Mouse (Mus musculus) mouse embryonic stem cell (cell line): ENCODE measurements around the gene Gnptab.

Experiments
- in situ Hi-C, 2 experiments: fragments of 300-500 bp; cut with MboI; formaldehyde crosslinking; loops; 1 replicate in 1 of 2; 3 replicates in 1 of 2; pipeline ENCODE4 v1.14.3; 2019 to 2020; ENCODE audit warnings: low sequenced_read_pairs in 2 of 2, low pct_unique_long_range_greater_than_20kb in 1 of 2, mixed read lengths in 1 of 2; ENCODE audit not compliant: unreplicated experiment in 1 of 2

The Gnptab gene

DNA sequence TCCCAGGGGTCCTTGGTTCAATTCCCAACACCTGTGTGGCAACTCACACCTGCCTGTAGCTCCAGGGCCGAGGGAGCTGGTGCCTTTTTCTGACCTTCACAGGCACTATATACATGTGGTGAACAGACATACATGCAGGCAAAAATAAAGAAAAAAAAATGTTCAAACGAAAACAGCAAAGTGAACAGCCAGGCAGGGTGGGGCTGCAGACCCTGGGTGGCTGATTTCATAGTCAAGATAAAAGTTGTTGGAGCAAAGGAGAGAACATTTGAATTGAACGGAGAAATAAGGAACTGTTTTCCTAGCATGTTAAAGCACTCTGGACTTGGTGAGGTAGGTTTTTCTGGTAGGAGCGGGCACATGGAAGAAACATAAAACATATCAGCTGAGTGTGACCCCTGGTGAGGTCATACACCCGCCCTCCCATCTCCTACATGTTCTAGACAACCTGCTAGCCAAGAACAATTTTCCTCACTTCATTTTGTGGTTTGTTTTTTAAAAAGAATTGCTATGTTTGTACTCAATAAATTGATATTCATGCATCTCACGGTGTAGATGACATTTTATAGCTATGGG lies 19.8 kb downstream of the Gnptab start:
- in situ Hi-C loops = loop anchor here in 1 of 2 experiments (25.0 kb wide), 1 partner anchor 339 kb away; the partner anchor contains the start of gene Arl1

DNA sequence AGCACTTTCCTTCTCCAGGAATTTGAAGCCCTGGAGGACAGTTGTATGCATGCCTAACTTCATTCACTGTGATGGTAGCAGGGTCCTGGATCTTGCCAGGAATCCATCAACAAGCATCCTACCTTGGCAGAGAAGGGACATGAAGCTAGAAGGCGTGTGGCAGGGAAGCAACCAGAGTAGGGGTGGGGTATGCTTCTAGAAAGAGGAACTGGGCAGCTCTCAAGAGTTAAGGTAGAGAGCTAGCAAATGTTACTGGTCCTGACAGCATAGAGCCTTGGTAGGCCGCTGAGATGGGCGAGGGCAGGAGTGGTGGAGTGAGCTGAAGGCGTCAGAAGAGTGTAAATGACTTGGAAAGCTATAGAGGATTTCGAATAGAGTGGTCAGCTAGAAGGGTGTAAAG lies 20.3 kb downstream of the Gnptab start:
- in situ Hi-C loops = loop anchor here in 1 of 2 experiments (25.0 kb wide), 1 partner anchor 338 kb away; the partner anchor contains the start of gene Arl1

DNA sequence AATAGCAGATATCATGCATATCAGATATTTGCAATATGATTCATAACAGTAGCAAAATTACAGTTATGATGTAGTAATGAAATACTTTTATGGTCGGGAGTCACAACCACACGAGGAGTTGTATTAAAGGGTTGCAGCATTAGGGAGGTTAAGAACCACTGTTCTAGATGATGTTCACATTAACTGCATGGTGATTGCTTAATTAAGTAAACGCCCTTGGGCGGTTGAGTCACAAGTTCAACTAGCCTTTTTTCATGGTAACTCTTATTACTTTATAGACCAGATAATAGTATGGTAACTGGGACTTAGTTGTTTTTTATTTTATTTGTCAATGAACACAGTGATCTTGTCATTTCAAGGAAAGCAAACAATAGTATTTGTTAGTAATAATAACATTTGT lies 24.1 kb downstream of the Gnptab start:
- in situ Hi-C loops = no loop called here

DNA sequence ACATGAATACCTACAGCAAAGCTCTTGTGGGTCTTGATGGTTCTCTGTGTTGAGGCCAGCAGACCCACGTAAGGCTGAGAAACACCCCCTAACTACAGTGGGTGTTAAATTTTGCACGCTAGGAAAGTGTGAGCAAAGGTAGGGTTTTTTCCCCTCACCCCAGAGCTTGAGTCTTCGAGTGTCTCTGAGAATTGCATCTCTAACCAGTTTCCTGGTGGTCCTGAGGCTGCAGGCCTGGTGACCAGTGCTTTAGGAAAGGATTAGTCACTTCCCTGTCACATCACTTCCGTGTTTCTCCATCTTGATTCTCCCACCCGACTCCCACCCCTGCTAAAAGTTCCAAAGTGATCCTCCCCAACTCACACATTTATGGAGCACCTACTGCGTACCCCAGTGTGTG lies 25.3 kb downstream of the Gnptab start:
- in situ Hi-C loops = no loop called here

DNA sequence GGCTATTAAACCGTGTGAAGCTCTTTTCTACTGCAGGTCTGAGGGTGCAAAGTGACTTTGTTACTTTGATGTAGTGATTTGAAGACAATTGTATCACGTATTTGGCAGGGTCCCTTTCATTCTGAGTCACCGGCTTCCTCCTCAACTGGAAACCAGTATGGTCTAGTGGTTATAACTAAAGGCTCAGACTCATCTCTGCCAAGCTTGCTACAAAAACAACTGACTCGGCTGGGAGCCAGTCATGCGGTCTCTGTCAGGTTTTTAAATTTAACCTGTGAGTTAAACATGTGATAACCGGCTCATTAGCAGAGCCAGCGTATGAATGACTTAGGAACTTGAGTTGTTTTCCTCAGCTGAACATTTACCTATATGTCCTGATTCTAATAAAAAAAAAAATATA lies 26.9 kb downstream of the Gnptab start:
- in situ Hi-C loops = no loop called here

DNA sequence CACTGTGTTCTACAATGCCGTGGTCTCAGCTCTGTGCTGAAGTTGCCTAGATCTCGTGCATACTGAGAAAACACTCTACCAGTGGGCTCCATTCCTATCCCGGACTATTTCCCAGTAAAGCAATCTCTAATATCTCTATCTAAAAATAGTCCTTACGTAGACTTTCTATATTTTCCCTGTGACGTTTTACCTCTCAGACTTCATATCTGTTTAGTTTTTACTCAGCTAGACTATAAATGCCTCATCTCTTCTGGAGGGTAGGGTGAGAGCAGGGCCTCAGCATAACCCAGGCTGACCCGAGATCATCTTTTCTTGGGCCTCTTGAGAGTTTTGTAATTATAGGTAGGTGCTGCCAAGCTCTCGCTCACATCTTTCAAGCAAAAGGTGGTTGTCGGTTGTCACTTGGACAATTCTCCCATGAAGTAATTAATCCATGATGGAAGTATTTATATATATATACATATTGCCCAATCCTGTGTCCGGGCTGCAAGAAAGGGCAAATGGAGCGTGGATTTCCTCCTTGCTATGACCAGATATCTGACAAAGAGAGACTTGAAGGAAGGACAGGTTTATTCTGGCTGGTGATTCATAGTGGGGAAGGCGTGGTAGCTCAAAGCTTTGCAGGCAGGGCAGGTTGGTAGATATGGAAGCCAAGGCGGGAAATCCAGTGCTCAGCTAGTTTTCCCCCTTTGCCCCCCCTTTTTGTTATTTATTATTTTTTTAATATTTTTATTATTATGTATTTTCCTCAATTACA lies 29.1 kb downstream of the Gnptab start:
- in situ Hi-C loops = no loop called here

DNA sequence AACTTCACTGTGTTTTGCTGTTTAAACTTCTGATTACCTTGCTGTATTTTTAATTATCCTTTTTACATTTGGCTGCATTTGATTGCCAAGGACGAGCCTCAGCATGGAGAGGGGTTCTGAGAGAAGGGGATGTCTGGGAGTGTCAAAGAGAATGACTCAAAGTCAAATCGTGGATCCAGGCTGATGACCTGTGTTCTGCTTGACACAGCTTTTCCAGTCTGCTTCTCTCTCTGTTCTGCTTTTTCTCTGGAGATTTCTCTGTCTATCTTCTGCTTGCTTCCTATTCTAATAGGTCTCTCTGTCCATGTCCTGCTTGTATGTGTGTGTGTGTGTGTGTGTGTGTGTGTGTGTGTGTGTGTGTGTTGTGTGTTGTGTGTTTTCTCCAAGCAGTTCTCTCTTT lies 30.8 kb downstream of the Gnptab start:
- in situ Hi-C loops = no loop called here

DNA sequence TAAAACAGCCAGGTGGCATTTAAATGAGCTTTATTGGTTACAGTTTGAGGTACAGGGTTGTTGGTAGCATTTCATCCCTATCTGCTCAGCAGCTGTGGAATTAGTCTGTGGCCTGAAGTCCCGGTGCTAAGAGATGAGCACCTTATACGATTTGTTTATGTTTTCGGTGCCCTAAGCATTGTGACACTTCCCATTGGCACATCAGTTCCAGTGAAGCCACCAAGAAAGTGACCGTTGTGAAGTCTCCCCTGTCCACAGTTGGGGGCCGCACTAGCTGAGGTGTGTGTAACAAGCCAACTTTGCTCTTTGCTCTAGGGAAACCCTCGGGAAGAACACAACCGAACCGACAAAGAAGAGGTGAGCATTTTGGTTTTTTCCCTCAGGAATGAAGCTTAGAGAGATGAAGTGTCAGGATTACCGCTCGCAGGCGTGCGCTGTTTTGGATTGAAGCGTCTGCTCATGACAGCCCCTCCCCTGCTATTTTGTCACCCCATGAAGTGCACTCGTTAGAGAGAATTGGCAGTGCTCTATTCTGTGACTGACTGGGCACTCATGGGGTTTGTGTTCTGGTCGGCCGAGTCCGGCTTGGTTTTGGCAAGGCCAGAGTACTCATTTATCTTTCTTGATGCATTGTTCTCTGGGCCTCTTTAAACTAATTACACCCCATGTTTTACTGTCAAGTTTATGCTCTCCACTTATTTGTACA lies 33.5 kb downstream of the Gnptab start:
- in situ Hi-C loops = no loop called here

DNA sequence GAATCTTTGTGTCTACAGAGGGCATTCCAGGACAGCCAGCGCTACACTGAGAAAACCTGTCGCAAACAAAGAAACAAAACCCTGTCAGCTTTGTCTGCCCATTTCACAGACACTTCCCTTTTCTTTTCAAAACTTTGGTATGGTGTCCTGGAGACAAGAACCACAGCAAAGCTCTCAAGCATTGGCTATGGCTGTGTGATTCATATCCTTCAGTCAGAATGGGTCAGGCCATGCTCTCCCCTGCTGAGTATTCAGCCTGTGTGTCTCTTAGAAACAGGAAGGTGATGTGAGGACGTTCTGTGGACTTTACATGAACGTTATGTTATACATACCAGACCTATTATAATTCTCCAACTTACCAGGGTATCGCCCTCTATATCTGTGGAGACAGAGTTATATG lies 38.8 kb downstream of the Gnptab start:
- in situ Hi-C loops = no loop called here

DNA sequence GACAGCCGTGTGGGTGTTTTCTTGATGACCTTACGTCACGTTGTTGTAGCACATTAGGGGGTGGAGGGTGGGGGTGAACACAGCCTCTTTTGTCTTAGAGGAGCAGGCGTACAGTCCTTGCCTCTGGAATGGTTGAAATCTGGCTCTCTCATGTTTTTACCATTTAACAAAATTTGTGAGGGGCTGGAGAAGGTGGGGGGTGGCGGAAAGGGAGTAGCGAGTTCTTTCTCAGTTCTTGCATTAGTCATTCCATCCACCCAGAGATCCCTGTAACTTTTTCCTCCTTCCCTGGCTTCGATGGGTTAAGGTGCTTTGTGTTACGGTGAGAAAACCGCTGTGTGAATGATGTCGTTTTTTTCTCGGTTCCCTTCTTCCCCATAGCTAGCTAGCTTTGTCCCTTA lies 41.2 kb downstream of the Gnptab start:
- in situ Hi-C loops = no loop called here

DNA sequence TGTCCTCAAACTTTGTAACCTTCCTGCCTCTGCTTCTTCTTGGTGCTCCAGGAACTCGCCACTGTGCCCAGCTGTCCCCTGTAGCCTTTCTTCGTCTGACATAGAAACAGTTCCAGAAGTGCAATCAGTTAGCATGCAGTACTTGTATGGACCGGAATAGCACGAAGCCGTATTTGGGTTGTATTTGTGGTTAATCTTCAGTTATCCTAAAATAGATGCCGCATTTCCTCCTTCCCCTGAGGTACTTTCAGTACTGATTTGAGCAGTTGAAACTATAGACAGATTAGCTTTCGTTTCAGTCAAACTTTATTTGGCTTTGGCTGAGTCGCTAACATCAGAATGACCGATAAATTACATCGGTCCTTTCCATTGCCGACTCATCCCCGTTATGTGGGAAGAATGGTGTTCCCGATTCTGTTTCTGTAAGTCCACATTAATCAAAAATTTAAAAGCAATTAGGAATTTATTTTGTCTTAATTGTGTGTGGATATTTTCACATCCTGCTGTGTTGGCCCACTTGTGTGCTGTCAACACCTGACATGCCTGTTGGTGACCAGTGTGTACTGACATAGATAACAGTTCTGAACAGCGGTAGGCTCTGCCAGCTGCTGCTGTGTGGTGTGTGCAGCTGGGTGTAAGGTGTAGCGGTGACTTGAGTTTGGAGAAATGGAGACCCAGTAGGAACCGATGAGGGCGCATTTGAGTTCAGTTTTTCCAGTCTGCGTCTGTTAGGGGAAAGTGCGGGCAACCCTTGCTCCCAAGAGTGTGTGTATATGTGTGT lies 41.9 kb downstream of the Gnptab start:
- in situ Hi-C loops = no loop called here

DNA sequence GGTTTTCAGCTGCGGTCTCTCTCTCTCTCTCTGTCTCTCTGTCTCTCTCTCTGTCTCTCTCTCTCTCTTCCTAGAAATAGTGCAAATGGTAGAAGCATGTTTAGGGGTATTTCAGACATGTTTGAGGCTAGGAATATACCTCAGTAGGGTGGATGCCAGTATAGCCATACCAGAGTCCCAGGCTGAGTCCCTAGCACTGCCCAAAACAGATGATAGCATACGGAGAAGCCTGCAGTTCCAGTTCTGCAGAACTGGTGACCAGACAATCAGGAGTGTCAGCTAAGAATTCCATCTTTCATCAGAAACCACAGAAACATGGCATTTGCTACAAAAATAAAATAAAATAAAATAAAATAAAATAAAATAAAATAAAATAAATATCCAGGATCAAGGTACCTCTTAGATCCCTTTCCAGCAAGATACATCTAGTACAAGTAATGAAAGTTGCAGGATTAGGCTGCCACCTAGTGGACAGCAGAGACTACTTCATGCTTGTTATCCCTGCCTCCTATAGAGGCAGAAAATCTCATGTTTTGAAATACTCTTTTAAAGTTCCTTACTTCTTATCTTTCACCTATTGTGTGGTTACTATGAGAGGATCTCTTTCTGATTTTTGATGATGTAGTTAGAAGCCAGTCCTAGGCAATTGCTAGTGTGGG lies 47.4 kb downstream of the Gnptab start:
- in situ Hi-C loops = loop anchor here in 1 of 2 experiments (5.0 kb wide), 1 partner anchor 44 kb away; no protein-coding TSS in a partner anchor

DNA sequence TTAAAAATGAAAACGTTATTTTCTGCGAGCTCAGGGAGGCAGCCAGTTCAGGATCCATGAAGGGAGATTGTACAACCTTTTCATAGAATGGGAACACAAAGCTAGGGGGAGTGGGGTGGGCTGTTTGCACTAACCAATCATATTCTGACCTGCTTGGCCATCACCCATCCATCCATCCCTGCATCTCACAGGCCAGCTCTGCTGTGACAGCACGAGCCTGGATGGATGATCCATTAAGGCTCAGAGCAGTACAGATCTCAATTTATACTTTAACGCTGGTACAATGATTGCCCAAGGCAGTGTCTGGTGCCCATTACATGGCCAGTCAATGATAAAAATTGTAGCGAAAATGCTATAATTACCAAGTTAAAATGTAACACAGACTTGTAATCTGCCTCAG lies 48.0 kb downstream of the Gnptab start:
- in situ Hi-C loops = loop anchor here in 1 of 2 experiments (5.0 kb wide), 1 partner anchor 45 kb away; no protein-coding TSS in a partner anchor

DNA sequence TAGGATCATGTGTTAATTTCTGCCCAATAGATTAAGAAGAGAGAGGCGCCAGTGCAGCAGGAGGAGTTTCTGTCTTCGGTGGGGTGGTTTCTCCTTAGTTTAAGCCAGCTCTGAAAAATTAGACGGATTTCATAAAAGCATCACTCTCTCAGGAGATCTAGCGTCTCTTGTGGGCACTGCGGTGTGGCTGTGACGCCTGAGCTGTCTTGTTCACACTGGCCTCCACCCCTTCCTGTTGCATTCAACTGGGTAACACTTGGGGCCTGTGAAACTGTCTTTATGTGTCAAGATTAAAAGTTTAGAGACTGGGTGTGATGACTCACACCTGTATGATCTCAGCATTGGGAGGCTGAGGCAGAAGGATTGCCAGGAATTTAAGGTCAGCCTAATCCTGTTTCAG lies 49.1 kb downstream of the Gnptab start:
- in situ Hi-C loops = loop anchor here in 1 of 2 experiments (5.0 kb wide), 1 partner anchor 46 kb away; no protein-coding TSS in a partner anchor

DNA sequence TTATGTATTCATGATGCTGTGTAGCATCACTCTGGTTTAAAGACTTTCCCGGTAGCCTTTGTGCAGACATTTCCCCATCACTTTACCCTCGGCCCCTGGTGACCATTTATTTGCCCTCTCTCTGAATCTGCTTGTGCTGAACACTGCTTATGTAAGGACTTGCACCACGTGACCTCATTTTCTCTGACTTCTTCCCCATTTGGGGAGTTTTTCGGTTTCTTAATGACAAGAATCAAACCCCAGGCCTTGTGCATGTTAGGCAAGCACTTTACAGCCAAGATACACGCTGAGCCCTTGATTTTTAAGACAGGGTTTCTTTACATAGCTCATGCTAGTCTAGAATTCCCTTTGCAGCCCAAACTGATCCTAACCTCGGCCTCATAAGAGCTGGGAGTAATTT lies 62.3 kb downstream of the Gnptab start:
- in situ Hi-C loops = no loop called here

DNA sequence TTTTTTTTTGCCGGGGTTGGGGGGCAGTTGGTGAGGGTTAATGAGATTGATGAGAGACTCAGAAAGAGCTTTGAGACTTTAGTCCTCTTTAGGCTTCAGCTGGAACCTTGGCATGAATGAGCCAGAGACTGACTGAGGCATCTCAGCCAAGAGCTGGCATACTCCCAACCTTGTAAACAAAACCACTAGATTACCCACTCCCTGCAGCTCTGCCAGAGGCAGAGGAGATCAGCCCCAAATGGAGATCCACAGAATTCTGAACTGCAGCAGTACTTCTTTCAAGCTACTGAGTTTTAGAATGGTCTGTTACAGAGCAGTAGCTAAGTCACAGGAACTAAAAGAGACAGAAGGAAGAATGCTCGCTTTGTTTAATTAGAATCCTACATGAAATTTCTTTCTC lies 72.3 kb downstream of the Gnptab start:
- in situ Hi-C loops = no loop called here

DNA sequence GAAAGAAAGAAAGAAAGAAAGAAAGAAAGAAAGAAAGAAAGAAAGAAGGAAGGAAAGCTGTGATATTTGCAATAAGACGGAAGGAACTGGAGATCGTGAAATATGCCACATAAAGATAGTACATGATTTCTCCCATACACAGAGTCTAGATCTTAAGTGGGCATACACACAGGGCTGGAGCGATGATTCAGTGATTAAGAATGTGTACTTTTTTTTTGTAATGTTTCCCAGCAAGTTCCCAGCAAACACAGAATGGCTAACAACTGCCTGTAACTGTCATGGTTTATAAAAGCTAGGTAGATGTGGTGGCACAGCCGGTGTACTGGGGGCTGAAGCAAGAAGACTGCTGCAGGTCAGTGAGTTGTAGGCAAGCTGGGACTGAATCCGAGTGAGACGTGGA lies 73.1 kb downstream of the Gnptab start:
- in situ Hi-C loops = no loop called here

DNA sequence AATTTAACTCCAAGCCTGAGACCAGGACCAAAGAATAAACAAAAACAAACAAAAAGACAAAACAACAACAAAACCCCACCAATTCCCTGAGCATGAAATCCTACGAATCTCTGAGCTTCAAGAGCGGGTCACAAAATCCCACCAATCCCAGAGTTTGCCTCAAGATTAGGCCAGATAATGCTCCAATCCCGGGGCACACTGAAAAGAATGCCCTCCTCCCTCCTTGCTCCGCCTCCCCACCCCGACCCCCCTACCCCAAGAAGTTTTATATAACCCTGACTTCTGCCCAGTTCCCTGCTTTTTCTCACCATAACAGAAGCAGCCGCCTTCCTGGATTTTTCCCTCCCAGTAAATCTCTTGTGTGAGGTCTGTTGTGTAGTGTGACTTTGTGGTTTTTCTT lies 78.9 kb downstream of the Gnptab start:
- in situ Hi-C loops = no loop called here
